Mouse (Mus musculus): ENCODE data around the gene Trim29.

DNA sequence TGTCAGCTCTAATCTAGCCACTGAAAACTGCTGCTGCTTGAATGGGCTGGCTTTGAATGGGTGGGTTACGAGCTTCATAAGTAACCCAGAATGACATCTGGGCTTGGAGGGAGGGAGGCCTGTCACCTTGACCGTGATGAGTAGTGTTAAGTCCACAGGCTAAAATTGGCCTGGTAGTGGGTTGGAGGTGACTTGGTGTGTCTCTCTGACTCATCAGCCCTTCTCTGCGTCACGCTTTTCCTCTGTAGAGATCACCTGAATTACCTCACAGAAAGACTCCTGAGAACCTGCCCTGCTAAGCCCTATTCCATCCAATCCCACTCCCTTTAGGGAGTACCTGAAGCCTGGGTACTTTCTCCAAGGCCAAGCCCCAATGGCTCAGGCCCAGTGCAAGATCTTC, 12.0 kb downstream of the Trim29 start:
- no peak for TF ChIP-seq CTCF (IDR thresholded peaks at IDR 0.05; ENCODE audit: insufficient read depth, low read length)
- no peak for TF ChIP-seq POLR2A (IDR thresholded peaks at IDR 0.05; ENCODE audit: borderline replicate concordance, extremely low read depth, low read depth, low read length)

All from lung, adult 2 months (tissue).